Mouse (Mus musculus) stomach, embryonic 14.5 days (tissue): ENCODE results near the gene Slc7a5. TPM values are rescaled to one million over a fixed set of nuclear protein-coding genes. Genes with fewer than 3 reads are reported as not detected.

Source experiments
- ATAC-seq: fragments of 200-750 bp; cut with Nextera tagmentation; 2 replicates; pipeline ENCODE4 v1.8.0; 2017; ENCODE audit warnings: low read depth, moderate TSS enrichment; ENCODE audit not compliant: insufficient number of reproducible peaks, insufficient read depth, low FRiP score
- H3K27ac ChIP-seq: fragments of 300-500 bp; sonication (generic); 2 replicates; pipeline ENCODE4 v1.5.1; 2014; ENCODE audit warnings: mild to moderate bottlenecking, low read length, moderate library complexity, mixed read lengths
- H3K27me3 ChIP-seq: fragments of 300-500 bp; sonication (generic); 2 replicates; pipeline ENCODE4 v1.6.1; 2014; ENCODE audit warnings: low read length, control low read depth, mixed read lengths; ENCODE audit not compliant: control insufficient read depth, insufficient read depth
- H3K36me3 ChIP-seq: fragments of 300-500 bp; sonication (generic); 2 replicates; pipeline ENCODE4 v1.6.1; 2014; ENCODE audit warnings: mild to moderate bottlenecking, control low read depth, low read length, moderate library complexity, mixed read lengths; ENCODE audit not compliant: control insufficient read depth, insufficient read depth
- H3K4me1 ChIP-seq: fragments of 300-500 bp; sonication (generic); 2 replicates; pipeline ENCODE4 v1.6.1; 2014; ENCODE audit warnings: low read length, control low read depth, mixed read lengths; ENCODE audit not compliant: control insufficient read depth, insufficient read depth
- H3K4me2 ChIP-seq: fragments of 300-500 bp; sonication (generic); replicated peaks from 2 replicates; pipeline ENCODE4 v1.6.1; 2014; ENCODE audit warnings: low read depth, low read length, control low read depth
- H3K4me3 ChIP-seq: fragments of 300-500 bp; sonication (generic); 2 replicates; pipeline ENCODE4 v1.5.1; 2014; ENCODE audit warnings: low read depth, low read length, control low read depth
- H3K9ac ChIP-seq: fragments of 300-500 bp; sonication (generic); replicated peaks from 2 replicates; pipeline ENCODE4 v1.6.1; 2014; ENCODE audit warnings: low read depth, mild to moderate bottlenecking, control low read depth, low read length, moderate library complexity, mixed read lengths
- H3K9me3 ChIP-seq: fragments of 300-500 bp; sonication (generic); 2 replicates; pipeline ENCODE4 v1.6.1; 2016; ENCODE audit warnings: low read depth, low read length, control low read depth; ENCODE audit not compliant: control insufficient read depth
- WGBS: fragments of 180-500 bp; shearing (Covaris S2); extraction: QIAGEN DNeasy Blood & Tissue Kit; methylation state at CpG from one replicate; pipeline ENCODE4 v1.1.7; 2014; 5-methylcytosine and 5-hydroxymethylcytosine counted together
- polyA plus RNA-seq: library from polyadenylated mRNA; unstranded; fragments of >200 nt; fragmentation: Nextera tagmentation; extraction: Ambion mirVana; gene quantifications from 2 replicates; pipeline ENCODE4 v1.2.1, GENCODE M21; 2014

Slc7a5 gene
- polyA plus RNA-seq, 1 experiment from 2014 or later, result 17.1 TPM

DNA sequence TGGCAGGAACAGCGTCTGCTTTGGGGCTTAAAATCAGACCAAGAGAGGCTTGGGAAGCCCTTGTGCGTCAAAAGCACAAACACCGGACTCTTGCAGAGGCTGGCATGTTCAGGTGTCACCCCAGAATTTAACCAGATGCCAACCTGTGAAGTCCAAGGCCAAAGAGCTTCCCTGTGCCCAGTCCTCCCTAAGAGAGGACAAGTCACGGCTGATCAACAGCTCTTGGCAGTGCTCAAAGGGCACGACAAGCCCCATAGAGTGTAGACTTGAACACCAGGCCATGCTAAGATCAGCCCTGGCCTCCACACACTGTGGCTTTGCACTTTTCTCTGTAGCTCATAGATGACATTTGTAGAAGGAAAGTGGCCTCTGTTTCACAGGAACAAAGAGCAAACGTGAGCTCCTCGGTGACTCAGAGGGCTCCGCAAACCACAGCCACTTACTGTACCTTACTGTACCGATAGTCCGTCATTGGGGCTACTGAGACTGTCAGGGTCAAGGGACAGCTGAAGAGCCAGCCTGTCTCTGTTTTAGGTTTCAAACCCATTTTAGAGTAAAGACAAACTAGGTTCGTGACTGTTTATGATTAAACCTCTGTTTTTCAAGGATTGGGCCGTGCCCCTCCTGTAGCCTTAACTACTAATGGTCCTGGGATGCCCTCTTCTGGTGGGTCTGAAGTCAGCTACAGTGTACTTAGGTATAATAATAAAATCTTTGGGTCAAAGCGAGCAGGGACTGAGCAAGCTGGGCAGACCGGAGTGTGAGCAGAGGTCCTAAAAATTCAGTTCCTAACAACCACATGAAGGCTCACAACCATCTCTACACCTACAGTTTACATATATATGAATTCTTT lies 25.4 kb upstream of the Slc7a5 start:
- Histone ChIP-seq H3K4me2 (no peak overlapping the region), H3K4me3 (no peak overlapping the region), H3K9ac (no peak overlapping the region), H3K4me1 (no peaks in the 10 kb centered on the region), H3K27me3 (no peaks in the 10 kb centered on the region), H3K9me3 (no peaks in the 10 kb centered on the region), H3K27ac (no peak overlapping the region), H3K36me3 (no peaks in the 10 kb centered on the region)
- no peak for ATAC-seq
- WGBS, result 83% methylated on average over 14 of the region's 14 CpGs

DNA sequence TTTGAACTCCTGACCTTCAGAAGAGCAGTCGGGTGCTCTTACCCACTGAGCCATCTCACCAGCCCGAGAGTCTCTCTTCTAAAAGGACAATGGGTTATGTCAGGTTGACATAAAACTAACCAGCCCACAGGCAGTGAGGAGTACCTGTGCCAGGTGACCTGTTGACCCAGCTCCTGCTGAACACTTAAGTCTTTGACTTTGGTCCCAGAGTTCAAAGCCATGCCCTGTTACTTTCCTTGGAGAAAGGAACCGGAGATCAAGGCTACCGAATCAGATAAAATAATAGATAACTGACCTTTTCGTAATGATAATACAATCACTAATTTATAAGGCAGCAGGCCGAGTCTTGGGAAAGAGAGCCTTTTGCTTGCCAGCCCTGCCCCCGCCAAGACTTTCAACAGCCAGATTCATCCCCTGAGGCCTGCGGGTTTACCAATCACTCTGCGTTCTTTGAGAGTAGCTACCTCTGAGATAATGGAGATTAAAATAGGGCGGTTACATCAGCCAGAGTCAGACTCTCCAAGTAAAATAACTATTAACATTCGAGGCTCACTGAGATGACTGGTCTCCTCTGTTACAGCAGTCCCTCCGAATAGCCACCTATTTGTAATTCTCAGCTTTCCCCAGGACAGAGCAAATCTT lies 24.7 kb upstream of the Slc7a5 start:
- no peak overlapping the region for H3K4me3 ChIP-seq
- ATAC-seq, result no peak
- H3K4me1 ChIP-seq, result no peaks in the 10 kb centered on the region
- no peaks in the 10 kb centered on the region for H3K36me3 ChIP-seq
- no peak overlapping the region for H3K9ac ChIP-seq
- no peaks in the 10 kb centered on the region for H3K27me3 ChIP-seq
- no peak overlapping the region for H3K4me2 ChIP-seq
- H3K27ac ChIP-seq, result no peak overlapping the region
- H3K9me3 ChIP-seq, result no peaks in the 10 kb centered on the region
- 78% methylated on average over 12 of the region's 12 CpGs for WGBS

DNA sequence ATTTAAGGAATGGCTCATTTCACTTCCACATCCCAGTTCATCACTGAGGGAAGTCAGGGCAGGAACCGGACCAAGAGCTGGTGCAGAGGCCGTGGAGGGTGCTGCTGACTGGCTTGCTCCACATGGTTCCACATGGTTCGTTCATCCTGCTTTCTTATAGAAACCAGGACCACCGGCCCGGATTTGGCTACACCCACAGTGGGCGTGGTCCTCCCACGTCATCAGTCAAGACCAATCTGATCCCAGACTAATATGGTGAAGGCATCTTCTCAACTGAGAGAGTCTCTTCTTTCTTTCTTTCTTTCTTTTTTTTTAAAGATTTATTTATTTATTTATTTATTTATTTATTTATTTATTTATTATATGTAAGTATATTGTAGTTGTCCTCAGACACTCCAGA lies 24.1 kb upstream of the Slc7a5 start:
- no peak overlapping the region for H3K9ac ChIP-seq
- H3K27ac ChIP-seq, result no peak overlapping the region
- no peak for ATAC-seq
- no peaks in the 10 kb centered on the region for H3K9me3 ChIP-seq
- no peak overlapping the region for H3K4me3 ChIP-seq
- WGBS, result 86% methylated on average over 7 of the region's 7 CpGs
- no peaks in the 10 kb centered on the region for H3K4me1 ChIP-seq
- no peaks in the 10 kb centered on the region for H3K27me3 ChIP-seq
- H3K4me2 ChIP-seq, result no peak overlapping the region
- no peaks in the 10 kb centered on the region for H3K36me3 ChIP-seq

DNA sequence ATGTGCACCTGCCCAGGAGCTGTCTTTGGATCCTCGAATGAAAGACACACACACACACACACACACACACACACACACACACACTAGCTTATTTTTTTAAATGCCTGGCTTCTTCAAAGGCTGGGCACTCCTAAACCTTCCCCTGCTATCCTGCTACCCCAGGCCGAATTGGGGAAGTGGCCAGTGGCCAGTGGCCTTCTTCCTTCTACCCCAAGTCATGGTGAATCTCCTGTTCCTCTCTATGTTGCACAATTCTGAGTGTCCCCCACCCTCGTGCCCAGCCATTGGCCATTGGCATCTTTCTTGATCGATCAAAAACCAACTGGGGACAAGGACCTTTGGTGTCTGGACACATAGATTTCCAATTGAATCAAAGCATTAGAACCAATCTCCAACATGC lies 22.6 kb upstream of the Slc7a5 start:
- no peak overlapping the region for H3K9ac ChIP-seq
- no peak overlapping the region for H3K4me3 ChIP-seq
- H3K27me3 ChIP-seq, result no peaks in the 10 kb centered on the region
- H3K36me3 ChIP-seq, result no peaks in the 10 kb centered on the region
- no peaks in the 10 kb centered on the region for H3K4me1 ChIP-seq
- 79% methylated on average over 4 of the region's 4 CpGs for WGBS
- no peak for ATAC-seq
- H3K9me3 ChIP-seq, result no peaks in the 10 kb centered on the region
- H3K4me2 ChIP-seq, result no peak overlapping the region
- no peak overlapping the region for H3K27ac ChIP-seq

DNA sequence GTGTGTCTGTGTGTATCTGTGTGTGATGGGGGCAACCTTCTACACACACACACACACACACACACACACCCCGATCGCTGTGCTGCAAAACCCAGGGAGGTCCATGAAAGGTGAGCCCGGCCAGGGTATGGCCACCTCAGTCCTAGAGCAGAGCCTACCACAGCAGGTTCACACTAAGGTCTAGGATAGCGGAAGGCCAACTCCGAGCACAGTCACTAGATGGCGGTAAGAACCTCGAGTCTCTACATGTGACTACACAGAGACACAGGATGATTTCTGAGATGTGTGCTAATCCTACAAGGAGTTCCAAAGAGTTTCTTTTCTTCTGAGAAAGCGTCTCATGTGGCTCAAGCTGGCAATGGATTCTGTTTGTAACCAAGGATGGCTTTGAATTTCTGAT lies 19.8 kb upstream of the Slc7a5 start:
- Histone ChIP-seq H3K9me3 (no peaks in the 10 kb centered on the region), H3K4me2 (no peak overlapping the region), H3K9ac (no peak overlapping the region), H3K27ac (no peak overlapping the region), H3K36me3 (no peaks in the 10 kb centered on the region), H3K4me1 (peaks cover 3% of the 10 kb centered on the region; the same call in 1 of the 2 replicates), H3K27me3 (no peaks in the 10 kb centered on the region), H3K4me3 (no peak overlapping the region)
- ATAC-seq, result peak; percentile 71; the same call in 1 of the 2 replicates
- WGBS, result 40% methylated on average over 8 of the region's 8 CpGs

DNA sequence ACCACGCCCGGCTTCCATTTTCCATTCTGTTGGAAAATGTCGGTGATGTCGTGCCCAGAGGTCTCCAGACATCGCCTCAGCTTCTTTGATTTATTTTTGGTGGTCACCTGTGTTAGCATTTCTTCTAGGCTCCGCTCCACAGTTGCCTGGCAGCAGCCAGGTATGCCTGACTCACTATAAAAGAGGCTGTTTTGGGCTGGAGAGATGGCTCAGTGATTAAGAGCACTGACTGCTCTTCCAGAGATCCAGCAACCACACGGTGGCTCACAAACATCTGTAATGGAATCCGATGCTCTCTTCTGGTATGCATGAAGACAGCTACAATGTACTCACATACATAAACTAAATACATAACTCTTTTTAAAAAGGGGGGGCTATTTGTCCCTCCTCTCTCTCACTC lies 18.8 kb upstream of the Slc7a5 start:
- WGBS, result 61% methylated on average over 8 of the region's 8 CpGs
- H3K9me3 ChIP-seq, result no peaks in the 10 kb centered on the region
- H3K27ac ChIP-seq, result no peak overlapping the region
- peaks cover 13% of the 10 kb centered on the region for H3K4me1 ChIP-seq
- no peaks in the 10 kb centered on the region for H3K27me3 ChIP-seq
- H3K36me3 ChIP-seq, result no peaks in the 10 kb centered on the region
- H3K9ac ChIP-seq, result no peak overlapping the region
- no peak for ATAC-seq
- H3K4me3 ChIP-seq, result no peak overlapping the region
- H3K4me2 ChIP-seq, result no peak overlapping the region

DNA sequence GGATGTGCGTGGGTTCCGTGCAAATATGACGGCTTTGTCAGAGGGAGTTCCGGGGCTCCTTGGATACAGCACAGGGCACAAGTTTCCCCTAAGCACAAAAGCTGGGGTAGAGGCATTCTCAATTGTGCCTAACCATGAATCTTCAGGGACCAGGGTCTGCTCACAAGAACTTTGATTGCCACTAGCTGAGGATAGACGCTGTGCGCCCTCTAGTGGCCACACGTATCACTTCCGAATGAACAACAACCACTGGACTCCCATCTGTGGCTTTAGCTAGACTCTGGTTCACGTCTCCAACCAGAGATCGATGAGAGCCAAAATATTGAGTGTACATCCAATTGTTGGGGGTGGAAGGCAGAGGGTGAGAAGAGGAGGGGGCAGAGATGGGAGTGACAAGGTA lies 18.1 kb upstream of the Slc7a5 start:
- Histone ChIP-seq H3K9me3 (no peaks in the 10 kb centered on the region), H3K4me2 (no peak overlapping the region), H3K4me1 (peaks cover 13% of the 10 kb centered on the region), H3K4me3 (no peak overlapping the region), H3K9ac (no peak overlapping the region), H3K27me3 (no peaks in the 10 kb centered on the region), H3K27ac (no peak overlapping the region), H3K36me3 (no peaks in the 10 kb centered on the region)
- 32% methylated on average over 10 of the region's 10 CpGs for WGBS
- ATAC-seq, result no peak

DNA sequence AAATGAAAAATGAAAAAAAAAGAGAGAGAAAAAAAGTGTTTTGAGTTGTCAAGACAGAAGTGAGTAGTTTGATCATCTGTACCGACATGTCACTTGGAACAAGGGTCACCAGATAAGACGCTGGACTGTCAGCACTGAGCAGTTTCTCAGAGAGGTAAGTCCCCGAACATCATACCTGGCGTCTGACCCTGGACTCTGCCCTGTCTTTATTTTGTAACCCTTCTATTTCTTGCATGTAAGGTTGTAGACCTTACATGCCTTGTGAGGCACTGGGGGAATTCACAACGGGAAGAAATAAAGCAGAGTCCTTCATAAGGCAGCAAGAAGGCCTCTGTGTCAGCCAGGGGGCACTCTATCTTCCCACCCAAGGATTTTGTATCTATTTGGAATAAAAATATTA lies 17.2 kb upstream of the Slc7a5 start:
- no peak for ATAC-seq
- Histone ChIP-seq H3K4me3 (no peak overlapping the region), H3K27me3 (no peaks in the 10 kb centered on the region), H3K4me2 (no peak overlapping the region), H3K36me3 (no peaks in the 10 kb centered on the region), H3K27ac (no peak overlapping the region), H3K9ac (no peak overlapping the region), H3K9me3 (no peaks in the 10 kb centered on the region), H3K4me1 (peaks cover 16% of the 10 kb centered on the region)
- WGBS, result 82% methylated on average over 5 of the region's 5 CpGs
